Mouse (Mus musculus): ENCODE results near the gene Sf3a2. TPM values are rescaled to one million over a fixed set of nuclear protein-coding genes. Genes with fewer than 3 reads are reported as not detected.

The Sf3a2 gene
- total and polyA plus RNA-seq, 3 experiments = 50.4 to 210 TPM; not detected in 1

DNA sequence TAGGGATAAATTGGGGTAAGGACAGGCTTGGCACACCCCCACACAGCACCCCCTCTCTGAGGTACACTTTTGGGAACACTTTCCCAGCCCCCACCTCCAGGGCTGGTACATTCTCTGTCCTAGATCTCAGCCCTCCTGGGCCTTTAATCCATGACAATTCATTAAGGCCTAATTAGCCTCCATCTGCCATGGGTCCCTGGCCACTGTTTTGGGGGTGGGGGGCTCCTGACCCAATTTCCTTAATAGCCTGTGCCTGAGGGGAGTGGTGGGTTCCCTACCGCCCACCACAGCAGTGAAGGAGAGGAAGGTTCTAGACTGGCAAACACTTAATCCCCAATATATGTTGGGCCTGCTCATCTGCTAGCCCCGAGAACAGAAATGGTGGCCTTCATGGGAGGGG, 43.7 kb downstream of the Sf3a2 start:
- Histone ChIP-seq H3K9me3 (replicated peaks; ENCODE audit: insufficient read depth, low read length) (no peaks in the 10 kb centered on the region), H3K27ac (ENCODE audit: control insufficient read depth, low read depth, low read length) (no peak overlapping the region), H3K36me3 (ENCODE audit: control insufficient read depth in 1 of 2, insufficient read depth in 2 of 2, low read length in 2 of 2) (no peaks in the 10 kb centered on the region), H3K79me2 (ENCODE audit: control insufficient read depth, insufficient read depth, low read length, poor library complexity) (no peaks in the 10 kb centered on the region), H3K27me3 (ENCODE audit: control insufficient read depth in 1 of 2, insufficient read depth in 2 of 2, low read length in 2 of 2) (no peaks in the 10 kb centered on the region; a peak in 1 of 4 replicates), H3K4me3 (ENCODE audit: control insufficient read depth in 1 of 2, insufficient read depth in 1 of 2, low read depth in 2 of 2, low read length in 2 of 2) (no peak overlapping the region), H3K9ac (ENCODE audit: control insufficient read depth, low read depth, low read length, poor library complexity, severe bottlenecking) (no peak overlapping the region), H3K4me1 (ENCODE audit: control insufficient read depth in 1 of 2, insufficient read depth in 2 of 2, low read length in 2 of 2) (no peaks in the 10 kb centered on the region)
- no peak for DNase-seq (ENCODE audit: low read depth, low spot score)
- no peak for TF ChIP-seq TAL1 (IDR thresholded peaks at IDR 0.05; ENCODE audit: low read length)

DNA sequence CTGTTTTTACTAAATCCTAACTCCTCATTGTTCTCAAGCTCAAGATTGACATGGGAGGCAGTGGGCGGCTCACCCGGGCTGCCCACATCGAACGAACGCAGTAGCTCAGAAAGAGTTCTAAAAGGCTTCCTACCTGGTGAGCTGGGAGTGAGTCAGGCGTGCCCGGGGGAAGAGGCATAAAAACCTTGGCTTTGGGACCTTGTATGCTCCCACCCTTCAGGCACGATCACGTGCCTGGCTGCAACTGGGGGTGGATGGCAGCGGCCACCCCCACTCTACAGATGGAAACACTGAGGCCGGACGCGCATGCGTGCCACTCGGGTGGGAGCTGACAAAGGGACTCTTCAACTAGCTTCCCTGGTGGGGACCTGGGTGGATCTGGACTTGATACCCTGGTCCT, 44.3 kb downstream of the Sf3a2 start:
- Histone ChIP-seq H3K9me3 (replicated peaks; ENCODE audit: insufficient read depth, low read length) (no peaks in the 10 kb centered on the region), H3K36me3 (ENCODE audit: control insufficient read depth in 1 of 2, insufficient read depth in 2 of 2, low read length in 2 of 2) (no peaks in the 10 kb centered on the region), H3K9ac (ENCODE audit: control insufficient read depth, low read depth, low read length, poor library complexity, severe bottlenecking) (no peak overlapping the region)

DNA sequence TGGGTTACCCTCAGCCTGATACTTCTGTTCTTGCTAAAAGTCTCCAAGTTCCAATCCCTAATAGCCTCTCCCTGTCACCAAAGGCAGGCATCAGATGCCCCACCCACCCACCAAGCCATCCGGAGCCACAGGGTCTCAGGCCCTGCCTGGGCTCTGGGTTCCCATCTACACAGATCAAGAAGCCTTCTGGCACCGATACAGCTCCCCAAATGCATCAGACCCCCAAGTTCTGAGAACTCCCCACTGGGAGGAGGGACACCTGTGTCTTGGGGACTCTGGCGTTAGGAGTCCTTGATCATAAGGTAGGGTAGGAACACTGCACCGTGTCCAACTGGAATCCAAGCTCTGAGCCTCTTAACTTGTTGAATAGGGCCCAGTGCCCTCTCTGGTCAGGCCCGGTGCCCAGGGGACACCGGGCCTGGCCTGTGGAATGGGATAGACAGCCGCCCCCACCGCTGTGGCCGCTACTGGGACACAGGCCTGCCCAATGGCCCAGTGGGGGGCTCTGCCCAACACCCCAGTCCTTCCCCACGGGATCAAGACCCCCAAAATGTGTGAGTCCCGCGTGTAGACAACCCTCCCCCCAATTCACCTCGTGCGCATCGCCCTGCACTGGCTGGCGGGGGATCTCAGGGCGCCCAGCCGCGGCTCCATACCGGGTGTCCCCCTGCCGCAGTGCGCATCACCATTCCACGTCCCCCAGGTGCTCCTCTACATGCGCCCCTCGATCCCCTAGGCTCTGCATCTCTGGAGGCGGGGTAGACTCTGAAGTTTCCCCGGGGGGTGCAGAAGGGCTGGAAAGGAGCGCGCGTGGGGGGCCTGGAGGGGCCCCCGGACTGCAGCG, 45.3 kb downstream of the Sf3a2 start:
- no peak overlapping the region for H3K4me3 ChIP-seq (ENCODE audit: control insufficient read depth in 1 of 2, insufficient read depth in 1 of 2, low read depth in 2 of 2, low read length in 2 of 2)
- no peaks in the 10 kb centered on the region; a peak in 1 of 4 replicates for H3K27me3 ChIP-seq (ENCODE audit: control insufficient read depth in 1 of 2, insufficient read depth in 2 of 2, low read length in 2 of 2)
- no peak overlapping the region for H3K9ac ChIP-seq (ENCODE audit: control insufficient read depth, low read depth, low read length, poor library complexity, severe bottlenecking)
- H3K9me3 ChIP-seq (replicated peaks; ENCODE audit: insufficient read depth, low read length) = no peaks in the 10 kb centered on the region
- no peak for DNase-seq (ENCODE audit: low read depth, low spot score)
- no peaks in the 10 kb centered on the region for H3K36me3 ChIP-seq (ENCODE audit: control insufficient read depth in 1 of 2, insufficient read depth in 2 of 2, low read length in 2 of 2)
- TF ChIP-seq USF1 (IDR thresholded peaks at IDR 0.05; ENCODE audit: low read depth, low read length) (no peak), MAX (IDR thresholded peaks at IDR 0.05; ENCODE audit: low read length) (no peak), CHD2 (IDR thresholded peaks at IDR 0.05; ENCODE audit: low read length) (no peak), E2F4 (IDR thresholded peaks at IDR 0.05; ENCODE audit: borderline replicate concordance, low read depth, low read length) (no peak), USF2 (IDR thresholded peaks at IDR 0.05; ENCODE audit: borderline replicate concordance in 1 of 2, insufficient read depth in 1 of 2, low read depth in 1 of 2, low read length in 2 of 2) (no peak), SIN3A (IDR thresholded peaks at IDR 0.05; ENCODE audit: low read length) (no peak), ZNF384 (IDR thresholded peaks at IDR 0.05; ENCODE audit: low read depth, low read length) (no peak)
- no peaks in the 10 kb centered on the region for H3K79me2 ChIP-seq (ENCODE audit: control insufficient read depth, insufficient read depth, low read length, poor library complexity)
- peaks cover 0 to 2% of the 10 kb centered on the region in 2 experiments; a peak in 1 of 4 replicates for H3K4me1 ChIP-seq (ENCODE audit: control insufficient read depth in 1 of 2, insufficient read depth in 2 of 2, low read length in 2 of 2)
- no peak overlapping the region for H3K27ac ChIP-seq (ENCODE audit: control insufficient read depth, low read depth, low read length)

More for the DNA sequence above, 44.3 kb downstream of the Sf3a2 start:
- Histone ChIP-seq H3K27me3 (ENCODE audit: control insufficient read depth in 1 of 2, insufficient read depth in 2 of 2, low read length in 2 of 2) (no peaks in the 10 kb centered on the region; a peak in 1 of 4 replicates), H3K79me2 (ENCODE audit: control insufficient read depth, insufficient read depth, low read length, poor library complexity) (no peaks in the 10 kb centered on the region), H3K4me3 (ENCODE audit: control insufficient read depth in 1 of 2, insufficient read depth in 1 of 2, low read depth in 2 of 2, low read length in 2 of 2) (no peak overlapping the region), H3K4me1 (ENCODE audit: control insufficient read depth in 1 of 2, insufficient read depth in 2 of 2, low read length in 2 of 2) (no peaks in the 10 kb centered on the region), H3K27ac (ENCODE audit: control insufficient read depth, low read depth, low read length) (no peak overlapping the region)
- TF ChIP-seq KAT2A (conservative IDR thresholded peaks at IDR 0.05; ENCODE audit: low read depth, low read length) = no peak
- TF ChIP-seq ZC3H11A (IDR thresholded peaks at IDR 0.05; ENCODE audit: low read depth, low read length) = no peak
- no peak for TF ChIP-seq NRF1 (IDR thresholded peaks at IDR 0.05; ENCODE audit: insufficient read depth, low read depth, low read length, poor library complexity, severe bottlenecking)
- TF ChIP-seq TBP (IDR thresholded peaks at IDR 0.05; ENCODE audit: low read depth, low read length) = no peak
- no peak for TF ChIP-seq TCF12 (IDR thresholded peaks at IDR 0.05; ENCODE audit: low read depth, low read length)
- TF ChIP-seq ZNF384 (IDR thresholded peaks at IDR 0.05; ENCODE audit: low read depth, low read length) = no peak
- TF ChIP-seq CTCF (IDR thresholded peaks at IDR 0.05 in 2 of 3, conservative IDR thresholded peaks at IDR 0.05 in 1 of 3; ENCODE audit: control insufficient read depth in 1 of 3, insufficient read depth in 1 of 3, low read depth in 2 of 3, low read length in 3 of 3, poor library complexity in 1 of 3, severe bottlenecking in 1 of 3) = no peak
- no peak for TF ChIP-seq GABPA (IDR thresholded peaks at IDR 0.05; ENCODE audit: low read depth, low read length)
- no peak for TF ChIP-seq MYC (IDR thresholded peaks at IDR 0.05; ENCODE audit: low read depth, low read length)
- TF ChIP-seq ETS1 (IDR thresholded peaks at IDR 0.05; ENCODE audit: low read depth, low read length) = no peak
- TF ChIP-seq CHD2 (IDR thresholded peaks at IDR 0.05; ENCODE audit: low read length) = no peak
- TF ChIP-seq MAFK (IDR thresholded peaks at IDR 0.05; ENCODE audit: borderline replicate concordance, low read depth, low read length) = no peak
- no peak for TF ChIP-seq POLR2AphosphoS2 (IDR thresholded peaks at IDR 0.05; ENCODE audit: low read length)
- no peak for TF ChIP-seq RCOR1 (IDR thresholded peaks at IDR 0.05; ENCODE audit: low read depth, low read length)
- DNase-seq (ENCODE audit: low read depth, low spot score) = no peak

Measured in MEL (cell line).